Mouse (Mus musculus) left cerebral cortex, adult 2 months (tissue): ENCODE measurements around the gene Pdzd2. TPM values are rescaled to one million over a fixed set of nuclear protein-coding genes. Genes with fewer than 3 reads are reported as not detected.
A peak's percentile ranks its signal among the peaks of the same experiment; 100 is the strongest.

Source experiments
- DNase-seq, 2 experiments: peaks; one replicate each; pipeline ENCODE4 v3.0.0; 2021 to 2022; ENCODE audit warnings: low spot score in 2 of 2, mixed read lengths in 1 of 2; ENCODE audit errors: extremely low spot score in 1 of 2
- H3K27ac ChIP-seq: fragments of 200-600 bp; 2 replicates; pipeline ENCODE4 v1.8.1; 2022
- H3K4me3 ChIP-seq: fragments of 200-600 bp; 2 replicates; pipeline ENCODE4 v1.8.1; 2022
- CTCF ChIP-seq: fragments of 200-600 bp; IDR thresholded peaks from 2 replicates; pipeline ENCODE4 v1.8.1; 2022; ENCODE audit warnings: antibody characterized with exemption, mild to moderate bottlenecking, moderate library complexity
- intact Hi-C: fragments of 180-260 bp; cut with DNase I; formaldehyde crosslinking; loops from one replicate; pipeline ENCODE4 v1.15.1; 2025
- total RNA-seq, 2 experiments: library from RNA; stranded (reverse); gene quantifications; 2 replicates each; pipeline ENCODE4 v1.2.3; 2021

Gene Pdzd2
- total RNA-seq, 2 experiments from 2014 or later, result 86.1 to 93.1 TPM

DNA sequence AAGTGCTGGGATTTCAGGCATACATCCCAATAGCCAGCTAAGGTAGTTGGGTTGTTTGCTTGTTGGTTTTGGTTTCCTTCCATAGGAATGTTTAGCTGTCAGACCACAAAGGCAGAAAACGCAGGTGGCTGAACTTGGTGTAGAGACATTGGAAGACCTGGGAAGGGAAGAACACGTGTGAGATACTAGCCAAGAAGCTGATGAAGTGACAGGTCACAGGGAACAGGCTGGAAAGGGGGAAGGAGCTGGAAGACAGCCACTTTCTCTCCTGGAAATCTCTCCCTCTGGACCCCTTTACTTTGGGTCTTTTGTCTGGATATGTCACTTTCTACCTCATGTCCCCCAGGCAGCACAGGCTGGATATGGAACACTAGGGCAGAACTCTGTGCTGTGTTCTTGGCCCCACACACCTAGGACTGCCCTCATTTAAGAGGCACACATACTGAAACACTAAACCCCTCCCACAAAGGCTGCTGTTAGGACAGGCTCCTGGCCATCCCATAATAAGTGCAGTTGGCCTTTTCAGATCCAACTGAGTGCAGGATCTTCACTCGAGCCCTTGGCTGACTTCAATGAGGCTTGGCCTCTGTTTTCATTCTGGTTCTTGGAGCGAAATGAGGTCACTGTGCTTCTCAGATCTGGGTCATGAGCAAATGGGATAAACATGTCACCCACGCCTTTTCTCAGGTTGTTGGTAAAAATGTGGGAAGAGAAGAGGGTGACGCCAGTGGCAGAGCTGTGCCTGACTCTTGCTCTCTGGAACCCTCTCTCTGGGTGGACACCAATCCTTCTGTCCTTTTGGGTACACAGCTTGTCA is 17.8 kb downstream of the Pdzd2 start:
- no peak for TF ChIP-seq CTCF
- no peak overlapping the region for H3K4me3 ChIP-seq
- intact Hi-C loops, result no loop called here
- no peak for DNase-seq
- H3K27ac ChIP-seq, result no peak overlapping the region

DNA sequence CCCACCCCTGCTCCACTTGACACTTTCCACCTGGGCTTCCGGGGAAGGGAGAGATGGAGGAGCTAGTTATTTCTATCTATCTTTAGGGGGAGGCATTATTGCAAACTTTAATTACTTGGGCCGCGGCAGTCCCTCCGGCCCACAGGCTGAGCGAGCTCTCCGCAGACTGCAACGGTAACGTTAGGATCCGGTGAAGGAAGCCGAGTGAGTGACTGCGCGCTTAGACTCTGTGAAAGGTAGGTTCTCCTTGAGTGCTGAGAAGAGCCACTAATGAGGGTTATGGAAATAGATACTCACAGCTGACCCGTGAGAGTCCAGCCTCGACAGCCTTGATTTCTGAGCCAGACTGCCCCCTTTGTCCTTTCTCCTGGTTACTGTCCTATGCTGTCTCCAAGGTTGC is 20.9 kb downstream of the Pdzd2 start:
- Histone ChIP-seq H3K4me3 (no peak overlapping the region), H3K27ac (no peak overlapping the region)
- DNase-seq, result no peak
- TF ChIP-seq CTCF, result no peak
- intact Hi-C loops, result no loop called here

DNA sequence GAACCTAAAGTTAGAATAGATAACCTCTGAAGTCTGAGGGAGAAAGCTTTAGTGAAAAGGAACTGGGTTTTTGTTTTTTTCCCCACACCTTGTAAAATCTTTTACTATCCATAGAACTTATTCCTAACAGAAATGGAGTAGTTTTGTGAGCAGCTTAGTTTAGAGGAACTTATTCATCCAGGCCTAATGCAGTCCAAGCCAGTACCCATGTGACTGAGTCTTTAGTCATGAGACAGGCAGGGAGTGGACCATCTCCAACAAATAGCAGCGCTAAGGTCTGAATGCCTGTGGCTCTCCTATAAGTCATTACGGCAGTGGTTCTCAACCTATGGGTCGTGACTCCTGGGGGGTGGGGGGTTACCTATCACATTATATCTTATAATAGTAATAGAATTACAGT is 22.3 kb downstream of the Pdzd2 start:
- no peak for TF ChIP-seq CTCF
- intact Hi-C loops, result no loop called here
- Histone ChIP-seq H3K4me3 (no peak overlapping the region), H3K27ac (no peak overlapping the region)
- no peak for DNase-seq

DNA sequence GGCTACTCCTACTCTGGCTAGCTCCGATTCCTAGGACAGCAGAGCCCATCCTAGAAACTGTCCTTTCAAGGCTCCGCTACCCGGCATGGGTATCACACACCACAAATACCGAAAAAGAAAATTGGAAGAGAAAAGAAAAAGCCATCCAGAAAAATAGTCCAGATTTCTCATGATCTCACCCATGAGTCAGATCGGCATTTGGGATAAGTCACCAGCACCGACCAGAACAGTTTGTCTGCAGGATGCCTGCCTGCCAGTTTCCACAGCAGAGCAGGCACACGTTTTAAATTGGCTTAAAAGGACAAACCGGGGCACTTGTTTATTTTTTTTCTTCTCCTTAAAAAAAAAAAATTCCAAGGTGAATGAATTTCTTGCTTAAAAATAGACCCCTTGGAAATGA is 22.8 kb downstream of the Pdzd2 start:
- TF ChIP-seq CTCF, result no peak
- H3K4me3 ChIP-seq, result no peak overlapping the region
- no peak overlapping the region for H3K27ac ChIP-seq
- DNase-seq, result no peak
- intact Hi-C loops, result no loop called here

DNA sequence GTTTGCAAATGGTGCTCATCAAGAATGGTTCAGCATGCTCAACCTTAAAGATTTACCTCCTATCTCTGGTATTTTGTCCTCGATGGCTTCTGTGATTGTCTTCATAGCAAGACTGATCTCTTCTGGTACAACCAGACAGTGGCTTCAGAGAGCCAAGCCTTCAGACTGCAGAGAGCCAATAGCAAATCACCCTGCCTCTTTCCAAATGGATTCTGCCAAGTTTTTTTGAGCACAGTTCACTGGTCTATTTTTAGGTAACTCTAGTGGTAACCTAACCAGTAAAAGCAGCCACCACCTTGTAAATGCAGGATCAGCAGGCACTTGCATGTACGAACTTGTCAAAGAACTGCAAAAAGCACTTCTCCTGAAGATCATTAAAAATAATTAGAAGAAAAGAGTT is 25.4 kb downstream of the Pdzd2 start:
- intact Hi-C loops, result no loop called here
- DNase-seq, result no peak
- TF ChIP-seq CTCF, result no peak

DNA sequence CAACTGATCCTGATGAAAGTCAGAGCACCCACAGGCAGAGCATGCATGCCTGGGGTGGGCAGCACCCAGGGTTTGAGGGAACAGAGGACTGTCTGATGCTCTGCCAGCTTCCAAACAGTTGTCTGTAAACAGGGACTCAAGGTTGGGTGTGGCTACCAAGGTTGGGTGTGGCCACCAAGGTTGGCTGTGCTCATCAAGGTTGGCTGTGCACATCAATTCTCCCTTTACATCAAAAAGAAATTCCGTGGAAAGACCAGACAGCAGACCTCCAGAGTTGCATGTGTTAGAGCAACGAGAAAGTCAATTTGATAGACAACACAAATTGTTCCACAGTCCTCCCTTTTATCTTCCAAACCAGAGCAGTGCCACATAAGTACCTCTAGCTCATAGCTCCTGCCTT is 26.5 kb downstream of the Pdzd2 start:
- no peak overlapping the region for H3K27ac ChIP-seq

More for the DNA sequence above, 25.4 kb downstream of the Pdzd2 start:
- no peak overlapping the region for H3K27ac ChIP-seq
- no peak overlapping the region for H3K4me3 ChIP-seq

DNA sequence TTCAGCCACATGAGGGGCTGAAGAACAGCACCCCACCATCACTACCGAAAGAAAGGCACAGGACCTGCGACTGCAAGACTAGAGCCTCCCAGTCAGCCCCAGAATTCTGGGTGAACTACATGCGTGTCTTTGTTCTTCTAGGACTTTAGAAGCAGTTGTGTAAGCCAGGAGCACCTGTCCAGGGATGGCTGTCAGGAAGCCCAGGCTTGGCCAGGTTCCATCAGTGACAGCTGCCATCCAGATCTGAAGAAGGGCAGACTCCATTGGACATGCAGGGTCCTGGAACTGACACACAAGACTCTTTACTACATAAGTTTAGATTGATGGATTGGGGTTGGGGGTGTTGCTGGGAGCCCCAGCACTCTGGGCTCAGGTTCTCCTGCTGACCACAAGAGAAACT is 29.7 kb downstream of the Pdzd2 start:
- no peak for DNase-seq
- Histone ChIP-seq H3K4me3 (no peak overlapping the region), H3K27ac (no peak overlapping the region)
- no peak for TF ChIP-seq CTCF
- intact Hi-C loops, result no loop called here

More for the DNA sequence above, 26.5 kb downstream of the Pdzd2 start:
- intact Hi-C loops, result no loop called here
- no peak for DNase-seq
- TF ChIP-seq CTCF, result no peak
- H3K4me3 ChIP-seq, result no peak overlapping the region

DNA sequence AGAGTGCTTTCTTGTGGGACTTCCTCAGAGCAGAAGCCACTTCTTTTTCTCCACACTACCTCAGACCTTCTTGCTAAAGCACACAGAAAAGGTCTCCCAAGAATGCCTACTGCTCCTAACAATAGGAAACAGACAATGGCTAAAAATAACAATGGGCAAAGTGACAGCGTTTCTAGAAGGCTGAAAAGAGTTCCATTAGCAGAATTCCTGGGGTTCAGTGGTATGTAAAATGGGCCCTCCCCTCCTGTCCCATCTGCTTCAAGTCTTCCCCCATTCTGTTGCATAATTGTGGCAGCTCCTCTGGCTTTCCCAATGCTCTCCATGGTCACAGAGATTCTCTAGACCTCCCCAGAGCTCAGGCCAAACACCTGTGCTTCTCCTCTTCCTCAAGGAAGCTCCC is 31.4 kb downstream of the Pdzd2 start:
- TF ChIP-seq CTCF, result no peak
- no peak overlapping the region for H3K27ac ChIP-seq
- no peak overlapping the region for H3K4me3 ChIP-seq
- intact Hi-C loops, result no loop called here
- DNase-seq, result no peak

DNA sequence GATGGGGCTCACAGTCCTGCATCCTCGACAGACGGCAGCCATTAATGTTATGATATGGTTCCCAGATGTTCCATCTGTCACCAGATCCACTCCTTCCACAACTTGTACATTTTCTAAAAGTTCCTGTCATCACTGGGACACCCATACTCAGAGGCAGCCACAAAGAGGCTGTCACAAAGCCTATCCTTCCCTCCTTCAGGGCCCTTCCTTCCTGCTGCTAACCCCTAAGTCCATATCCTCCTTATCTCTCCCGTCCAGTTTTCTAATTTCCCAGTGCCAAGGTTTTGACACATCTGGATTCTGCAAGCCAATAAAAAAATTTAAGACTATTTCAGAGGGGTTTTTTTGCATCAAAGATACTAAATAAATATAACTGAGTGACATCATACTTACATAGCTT is 32.8 kb downstream of the Pdzd2 start:
- Histone ChIP-seq H3K4me3 (no peak overlapping the region), H3K27ac (no peak overlapping the region)
- no peak for DNase-seq
- intact Hi-C loops, result no loop called here
- no peak for TF ChIP-seq CTCF

DNA sequence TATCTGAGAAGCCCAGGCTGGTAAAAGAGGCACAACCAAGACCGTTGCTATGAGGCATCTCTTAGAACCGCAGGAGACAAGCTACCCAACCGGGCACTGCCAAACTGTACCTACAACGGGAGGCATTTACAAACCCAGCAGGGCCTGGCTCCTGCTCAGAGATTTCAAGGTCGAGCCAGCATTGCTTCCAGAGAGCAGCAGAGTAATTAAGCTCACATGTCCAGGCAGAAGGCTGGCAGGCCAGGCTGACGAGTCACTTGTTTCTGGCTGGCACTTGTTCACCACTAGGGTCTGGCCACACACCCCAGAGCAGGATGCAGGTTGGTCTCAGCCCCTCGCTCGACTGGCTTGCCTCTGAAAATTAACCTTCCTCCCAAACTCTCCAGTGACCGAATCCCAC is 39.4 kb downstream of the Pdzd2 start:
- H3K27ac ChIP-seq, result no peak overlapping the region
- intact Hi-C loops, result no loop called here
- no peak for DNase-seq

DNA sequence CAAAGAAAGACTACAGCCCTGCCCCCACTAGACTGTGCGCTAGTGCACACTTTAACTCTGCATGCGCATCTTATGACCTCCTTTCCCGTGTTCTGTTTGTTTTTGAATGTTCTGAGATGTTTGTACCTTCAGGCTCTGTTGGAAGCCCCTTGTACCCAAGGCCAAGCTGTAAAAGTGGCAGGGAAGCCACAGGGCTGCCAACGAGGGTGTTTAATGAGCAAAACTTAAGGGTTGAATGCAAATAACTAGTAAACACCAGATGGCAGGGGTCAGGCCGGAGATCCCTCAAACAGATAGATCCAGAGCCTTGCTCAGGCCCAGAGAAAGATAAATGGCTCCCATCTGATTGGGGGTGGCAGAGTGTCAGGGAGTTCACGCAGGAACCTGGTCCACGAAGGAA is 42.0 kb downstream of the Pdzd2 start:
- intact Hi-C loops, result no loop called here
- H3K4me3 ChIP-seq, result no peak overlapping the region
- no peak for TF ChIP-seq CTCF
- no peak overlapping the region for H3K27ac ChIP-seq
- DNase-seq, result no peak

More for the DNA sequence above, 39.4 kb downstream of the Pdzd2 start:
- no peak; the same call in 1 of the 2 replicates for TF ChIP-seq CTCF
- H3K4me3 ChIP-seq, result no peak overlapping the region

DNA sequence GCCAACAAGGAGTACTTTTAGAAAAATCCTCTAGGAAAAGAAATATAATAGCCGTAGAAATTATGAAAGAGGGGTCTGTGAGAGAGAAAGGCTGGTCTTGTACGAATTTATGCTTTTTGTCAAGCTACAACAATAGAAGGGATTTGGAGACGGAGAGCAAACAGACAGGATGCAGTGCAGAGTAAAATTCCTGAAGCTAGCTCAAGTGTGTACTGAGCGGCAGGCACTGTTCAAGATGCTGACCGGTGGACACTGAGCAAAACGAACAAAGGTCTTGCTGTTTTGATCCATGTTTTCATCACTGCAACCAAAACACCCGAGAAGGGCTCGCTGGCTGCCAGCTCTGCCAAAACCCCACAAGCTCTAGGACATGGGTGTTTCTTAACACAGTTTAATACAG is 42.8 kb downstream of the Pdzd2 start:
- intact Hi-C loops, result no loop called here
- no peak for TF ChIP-seq CTCF
- Histone ChIP-seq H3K27ac (no peak overlapping the region), H3K4me3 (no peak overlapping the region)
- no peak for DNase-seq

DNA sequence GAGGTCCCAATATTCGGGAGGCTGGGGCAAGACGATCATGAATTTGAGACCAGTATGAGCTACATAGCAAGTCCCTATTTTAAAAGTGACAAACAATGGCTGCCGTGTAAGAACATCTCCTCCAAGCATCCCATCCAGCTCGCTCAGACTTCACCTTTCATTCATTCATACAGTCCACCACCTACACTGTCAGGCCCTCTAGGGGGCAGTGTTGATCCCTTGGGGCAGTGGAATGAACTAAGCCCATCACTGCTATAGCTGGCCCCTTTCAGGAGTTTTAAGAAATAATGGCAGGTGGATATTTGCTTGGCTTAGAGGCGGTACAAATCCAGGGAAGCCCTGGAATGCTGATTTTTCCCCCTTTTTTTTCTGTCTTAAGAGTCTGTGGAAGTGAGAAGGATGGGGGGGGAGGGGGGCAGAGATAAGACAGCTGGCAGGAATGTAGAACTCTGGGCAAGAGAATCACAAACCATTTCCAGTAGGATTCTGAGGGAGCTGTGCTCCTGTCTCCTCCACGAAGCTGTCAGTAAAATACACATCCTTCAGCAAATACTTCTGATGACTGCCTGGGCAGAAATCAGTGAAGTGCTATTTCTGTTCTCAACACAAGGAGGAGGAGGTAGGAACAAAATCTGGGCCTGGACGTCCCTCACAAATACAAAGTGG is 49.9 kb downstream of the Pdzd2 start:
- no peak overlapping the region for H3K4me3 ChIP-seq
- peak; percentile 43 for TF ChIP-seq CTCF
- H3K27ac ChIP-seq, result no peak overlapping the region
- no peak for DNase-seq
- intact Hi-C loops, result loop anchor here (5.0 kb wide), 1 partner anchor 102 kb away; no protein-coding TSS in a partner anchor
